In the genomic region with DNA sequence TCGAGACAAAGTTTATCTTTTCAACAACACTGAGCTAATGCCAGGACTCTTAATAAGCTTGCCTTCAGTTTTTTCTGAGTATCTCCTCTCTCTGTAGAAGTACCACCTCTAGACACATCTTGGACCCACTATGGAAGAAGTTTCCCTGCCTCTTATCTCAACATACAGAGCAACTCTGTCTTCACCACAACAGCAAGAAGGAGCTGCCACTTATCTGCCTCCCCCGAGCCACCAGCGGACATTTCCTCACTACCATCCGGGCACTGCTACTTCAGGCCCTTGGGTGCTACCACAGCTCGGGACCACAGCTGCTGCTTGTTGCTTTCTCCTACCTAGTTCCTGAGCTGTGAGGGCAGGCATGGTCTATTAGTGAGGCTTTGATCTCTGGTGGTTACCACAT, we compare ENCODE assay signal across 28 mouse cellular contexts. TPM values are rescaled to one million over a fixed set of nuclear protein-coding genes. Genes with fewer than 3 reads are reported as not detected.
DNase-seq lines count a peak whose midpoint lies in the region; ATAC-seq lines count a peak whose summit lies in the region.
"Had no signal": no experiment of that assay in that cellular context is flagged by ENCODE, and none has a peak within 500 bp of the region (broad histone marks: within the 10 kb centered on the region; RNA-seq: fewer than 3 reads in every experiment).

No protein-coding gene starts in this region.

- H3K4me2 ChIP-seq in liver, embryonic 13.5 days = no peak overlapping the region
- H3K4me2 ChIP-seq in intestine, embryonic 15.5 days (replicated peaks) = no peak overlapping the region
- H3K4me2 ChIP-seq: heart, embryonic 13.5 days; hindbrain, embryonic 14.5 days; limb, embryonic 15.5 days; midbrain, embryonic 12.5 days; neural tube, embryonic 12.5 days; stomach, embryonic 15.5 days had no signal

- ATAC-seq in granulocyte monocyte progenitor cell, adult 5-6 weeks (replicated peaks; ENCODE audit: poor library complexity, severe bottlenecking) = peak; percentile 57
- peak; percentile 83 for ATAC-seq in liver, embryonic 13.5 days (ENCODE audit: low read depth)
- no peak for ATAC-seq in intestine, embryonic 15.5 days
- ATAC-seq: forebrain, embryonic 14.5 days; intestine, embryonic 16.5 days had no signal

- intact Hi-C loops in left cerebral cortex, postnatal 14 days (cut with DNase I) = loop anchor here (5.0 kb wide), 1 partner anchor 979 kb away; no protein-coding TSS in a partner anchor

- WGBS in liver, embryonic 13.5 days (ENCODE audit: insufficient replicate concordance) = 13% methylated on average over 5 of the region's 5 CpGs
- WGBS in intestine, embryonic 15.5 days = 80% methylated on average over 5 of the region's 5 CpGs

- H3K27me3 ChIP-seq in liver, embryonic 13.5 days = no peaks in the 10 kb centered on the region
- no peaks in the 10 kb centered on the region for H3K27me3 ChIP-seq in megakaryocyte, embryonic 14.5 days (replicated peaks)
- no peaks in the 10 kb centered on the region for H3K27me3 ChIP-seq in intestine, embryonic 15.5 days (replicated peaks)
- H3K27me3 ChIP-seq: limb, embryonic 15.5 days; midbrain, embryonic 12.5 days; neural tube, embryonic 12.5 days; stomach, embryonic 15.5 days had no signal

- H3K36me3 ChIP-seq in liver, embryonic 13.5 days = no peaks in the 10 kb centered on the region
- peaks cover 85% of the 10 kb centered on the region for H3K36me3 ChIP-seq in megakaryocyte, embryonic 14.5 days (replicated peaks; ENCODE audit: low read length)
- H3K36me3 ChIP-seq in intestine, embryonic 15.5 days = no peaks in the 10 kb centered on the region
- H3K36me3 ChIP-seq: heart, embryonic 13.5 days; limb, embryonic 15.5 days; midbrain, embryonic 12.5 days; neural tube, embryonic 12.5 days; stomach, embryonic 15.5 days had no signal

- no peak overlapping the region for H3K4me3 ChIP-seq in liver, embryonic 13.5 days (replicated peaks)
- peak overlapping the region; percentile 72 for H3K4me3 ChIP-seq in megakaryocyte, embryonic 14.5 days (replicated peaks)
- no peak overlapping the region for H3K4me3 ChIP-seq in intestine, embryonic 15.5 days (replicated peaks)
- H3K4me3 ChIP-seq: heart, adult 2 months; heart, embryonic 13.5 days; limb, embryonic 15.5 days; midbrain, embryonic 12.5 days; neural tube, embryonic 12.5 days; stomach, embryonic 15.5 days had no signal

- no peak overlapping the region for H3K27ac ChIP-seq in liver, embryonic 13.5 days
- H3K27ac ChIP-seq in intestine, embryonic 15.5 days = no peak overlapping the region
- H3K27ac ChIP-seq: heart, adult 2 months; heart, embryonic 13.5 days; hindbrain, embryonic 14.5 days; limb, embryonic 15.5 days; midbrain, embryonic 12.5 days; neural tube, embryonic 12.5 days; stomach, embryonic 15.5 days had no signal

- peak; percentile 28 for DNase-seq in CD4-positive helper T cell, adult 2 months (ENCODE audit: low read depth, low spot score)
- peak; percentile 40 for DNase-seq in liver, embryonic 13.5 days
- no peak for DNase-seq in cerebellum, adult 8-10 months
- DNase-seq in kidney, postnatal 25 days = no peak
- no peak for DNase-seq in left cerebral cortex, postnatal 14 days (ENCODE audit: low spot score in 2 of 2)
- DNase-seq: adrenal gland, postnatal 10 days; B cell, adult 2 months; cerebellum, adult 2 months; cerebellum, postnatal 36 days; gastrocnemius, postnatal 14 days; heart, adult 2 months; heart, postnatal 36 days; kidney, postnatal 36 days; left cerebral cortex, postnatal 4 days; lung, postnatal 4 days; thymus, adult 2 months had no signal

- H3K4me1 ChIP-seq in liver, embryonic 13.5 days (replicated peaks) = peaks cover 37% of the 10 kb centered on the region
- peaks cover 88% of the 10 kb centered on the region for H3K4me1 ChIP-seq in megakaryocyte, embryonic 14.5 days
- H3K4me1 ChIP-seq in intestine, embryonic 15.5 days (replicated peaks) = no peaks in the 10 kb centered on the region
- H3K4me1 ChIP-seq: limb, embryonic 15.5 days; midbrain, embryonic 12.5 days; neural tube, embryonic 12.5 days had no signal

- H3K9me3 ChIP-seq in liver, embryonic 13.5 days (replicated peaks) = no peaks in the 10 kb centered on the region
- no peaks in the 10 kb centered on the region for H3K9me3 ChIP-seq in megakaryocyte, embryonic 14.5 days
- no peaks in the 10 kb centered on the region for H3K9me3 ChIP-seq in intestine, embryonic 15.5 days
- H3K9me3 ChIP-seq: heart, embryonic 13.5 days; limb, embryonic 15.5 days; midbrain, embryonic 12.5 days; neural tube, embryonic 12.5 days; stomach, embryonic 15.5 days had no signal

- no peak overlapping the region for H3K9ac ChIP-seq in liver, embryonic 13.5 days
- H3K9ac ChIP-seq in intestine, embryonic 15.5 days = no peak overlapping the region
- H3K9ac ChIP-seq: heart, embryonic 13.5 days; hindbrain, embryonic 14.5 days; limb, embryonic 15.5 days; midbrain, embryonic 12.5 days; neural tube, embryonic 12.5 days; stomach, embryonic 15.5 days had no signal

RNA-seq across cellular contexts. Expression of a gene that starts 20.2 kb away (rescaled TPM):
- total RNA-seq in granulocyte monocyte progenitor cell, adult 5-6 weeks (2014; fragmentation: Nextera tagmentation) = 7.4 and 8.6 TPM in 2 replicates
- total RNA-seq in granulocyte monocyte progenitor cell, adult 5-6 weeks (2017) = 3.6 and 6.3 TPM in 2 replicates
- 2.8 and 5.0 TPM in 2 replicates for polyA plus RNA-seq in liver, embryonic 13.5 days (2015; fragmentation: Nextera tagmentation; extraction: Ambion mirVana)
- 0.62 TPM in 1 of 2 replicates, not detected in the other for polyA plus RNA-seq in megakaryocyte, embryonic 14.5 days (2012; ENCODE audit: insufficient read depth, low replicate concordance)
- 8.6 and 10.3 TPM in 2 replicates for polyA plus RNA-seq in intestine, embryonic 15.5 days (2015; fragmentation: Nextera tagmentation; extraction: Ambion mirVana)
- 1 to 10 TPM; 1.9 to 2.7 TPM for total RNA-seq in left cerebral cortex, postnatal 14 days (2021)

RNA-seq across cellular contexts. Expression of a gene that starts 31.6 kb away (rescaled TPM):
- 17.4 and 20.6 TPM in 2 replicates for total RNA-seq in granulocyte monocyte progenitor cell, adult 5-6 weeks (2014; fragmentation: Nextera tagmentation)
- 24.2 and 29.3 TPM in 2 replicates for total RNA-seq in granulocyte monocyte progenitor cell, adult 5-6 weeks (2017)
- polyA plus RNA-seq in liver, embryonic 13.5 days (2015; fragmentation: Nextera tagmentation; extraction: Ambion mirVana) = 1.3 and 1.5 TPM in 2 replicates
- 3.0 and 6.1 TPM in 2 replicates for polyA plus RNA-seq in megakaryocyte, embryonic 14.5 days (2012; ENCODE audit: insufficient read depth, low replicate concordance)
- polyA plus RNA-seq in intestine, embryonic 15.5 days (2015; fragmentation: Nextera tagmentation; extraction: Ambion mirVana) = 0.97 and 1.00 TPM in 2 replicates
- total RNA-seq in left cerebral cortex, postnatal 14 days (2021) = not detected
- total RNA-seq: gastrocnemius, postnatal 14 days; left cerebral cortex, adult 18-20 months; left cerebral cortex, postnatal 4 days had no signal
- polyA plus RNA-seq: cerebellum, adult 2 months had no signal

Comparison
In these comparisons a context has a peak if more than half of its experiments do, and no peak if none do; other contexts are left out.
1. DNase-seq: peak in CD4-positive helper T cell, adult 2 months (single experiment) and liver, embryonic 13.5 days (single experiment); none in cerebellum, adult 8-10 months (single experiment), kidney, postnatal 25 days (0 of 2) and left cerebral cortex, postnatal 14 days (0 of 2).